ENCODE assay signal across 26 mouse cellular contexts in genomic region chr17:12859006-12859520, GRCm38 (mm10). TPM values are rescaled to one million over a fixed set of nuclear protein-coding genes. Genes with fewer than 3 reads are reported as not detected.
"Had no signal": no experiment of that assay in that cellular context is flagged by ENCODE, and none has a peak within 500 bp of the region (broad histone marks: within the 10 kb centered on the region; RNA-seq: fewer than 3 reads in every experiment).

No protein-coding gene starts in this region.

- H3K36me3 ChIP-seq: hindbrain, embryonic 15.5 days; liver, embryonic 15.5 days; lung, embryonic 15.5 days; midbrain, embryonic 10.5 days; midbrain, embryonic 13.5 days; neural tube, embryonic 13.5 days had no signal

- DNase-seq: layer of hippocampus, postnatal 36 days; lung, adult 18-20 months; lung, postnatal 10 days; lung, postnatal 36 days; right cerebral cortex, adult 18-20 months; right cerebral cortex, postnatal 14 days; right cerebral cortex, postnatal 4 days; thymus, adult 2 months; thymus, postnatal 14 days; thymus, postnatal 4 days had no signal

- ATAC-seq: intestine, postnatal 0 days; midbrain, embryonic 13.5 days had no signal

- H3K27me3 ChIP-seq: hindbrain, embryonic 15.5 days; liver, embryonic 15.5 days; lung, embryonic 15.5 days; neural tube, embryonic 13.5 days had no signal

- H3K4me2 ChIP-seq: hindbrain, embryonic 15.5 days; liver, embryonic 11.5 days; liver, embryonic 15.5 days; lung, embryonic 15.5 days; midbrain, embryonic 13.5 days; neural tube, embryonic 13.5 days had no signal

- H3K4me1 ChIP-seq: hindbrain, embryonic 15.5 days; liver, embryonic 15.5 days; lung, embryonic 15.5 days; midbrain, embryonic 10.5 days; midbrain, embryonic 13.5 days; neural tube, embryonic 13.5 days had no signal

- H3K9me3 ChIP-seq: hindbrain, embryonic 15.5 days; liver, embryonic 15.5 days; lung, embryonic 15.5 days; megakaryocyte, embryonic 14.5 days; midbrain, embryonic 10.5 days; midbrain, embryonic 13.5 days; neural tube, embryonic 13.5 days had no signal

- H3K9ac ChIP-seq: hindbrain, embryonic 15.5 days; liver, embryonic 15.5 days; lung, embryonic 15.5 days; midbrain, embryonic 13.5 days; neural tube, embryonic 13.5 days had no signal

- H3K27ac ChIP-seq: hindbrain, embryonic 15.5 days; left cerebral cortex, adult 2 months; liver, embryonic 15.5 days; lung, embryonic 15.5 days; midbrain, embryonic 10.5 days; midbrain, embryonic 13.5 days; neural tube, embryonic 13.5 days; stomach, postnatal 0 days had no signal

- H3K4me3 ChIP-seq: hindbrain, embryonic 15.5 days; left cerebral cortex, adult 2 months; liver, embryonic 15.5 days; lung, embryonic 15.5 days; megakaryocyte, embryonic 14.5 days; midbrain, embryonic 10.5 days; midbrain, embryonic 13.5 days; neural tube, embryonic 13.5 days had no signal

RNA-seq across cellular contexts. Expression of gene Mas1, which starts 8.9 kb away (rescaled TPM):
- polyA plus RNA-seq: hindbrain, embryonic 15.5 days; large intestine, adult 2 months; midbrain, embryonic 13.5 days had no signal

RNA-seq across cellular contexts. Expression of gene Mrgprh, which starts 16.8 kb away (rescaled TPM):
- total RNA-seq: layer of hippocampus, postnatal 10 days; layer of hippocampus, postnatal 36 days; left cerebral cortex, adult 2 months had no signal
- polyA plus RNA-seq: hindbrain, embryonic 15.5 days; intestine, embryonic 14.5 days; intestine, postnatal 0 days; limb, embryonic 11.5 days; liver, embryonic 11.5 days; liver, embryonic 15.5 days; lung, embryonic 15.5 days; midbrain, embryonic 10.5 days; midbrain, embryonic 13.5 days; neural tube, embryonic 13.5 days; stomach, embryonic 14.5 days; stomach, postnatal 0 days had no signal
